Mouse (Mus musculus) cortical plate, adult 2 months (tissue): Measurements from ENCODE around the gene Rps26.
A peak's percentile ranks its signal among the peaks of the same experiment; 100 is the strongest.

Experiments used
- CTCF ChIP-seq: fragments of 200-500 bp; IDR thresholded peaks from 2 replicates; pipeline ENCODE4 v1.5.1; 2011; ENCODE audit warnings: mild to moderate bottlenecking, control low read depth, low read length; ENCODE audit not compliant: insufficient read depth; ENCODE audit errors: extremely low read depth
- POLR2A ChIP-seq: fragments of 200-500 bp; IDR thresholded peaks from 2 replicates; pipeline ENCODE4 v1.6.1; 2011; ENCODE audit warnings: mild to moderate bottlenecking, low read length, control low read depth; ENCODE audit not compliant: insufficient read depth; ENCODE audit errors: extremely low read depth

DNA sequence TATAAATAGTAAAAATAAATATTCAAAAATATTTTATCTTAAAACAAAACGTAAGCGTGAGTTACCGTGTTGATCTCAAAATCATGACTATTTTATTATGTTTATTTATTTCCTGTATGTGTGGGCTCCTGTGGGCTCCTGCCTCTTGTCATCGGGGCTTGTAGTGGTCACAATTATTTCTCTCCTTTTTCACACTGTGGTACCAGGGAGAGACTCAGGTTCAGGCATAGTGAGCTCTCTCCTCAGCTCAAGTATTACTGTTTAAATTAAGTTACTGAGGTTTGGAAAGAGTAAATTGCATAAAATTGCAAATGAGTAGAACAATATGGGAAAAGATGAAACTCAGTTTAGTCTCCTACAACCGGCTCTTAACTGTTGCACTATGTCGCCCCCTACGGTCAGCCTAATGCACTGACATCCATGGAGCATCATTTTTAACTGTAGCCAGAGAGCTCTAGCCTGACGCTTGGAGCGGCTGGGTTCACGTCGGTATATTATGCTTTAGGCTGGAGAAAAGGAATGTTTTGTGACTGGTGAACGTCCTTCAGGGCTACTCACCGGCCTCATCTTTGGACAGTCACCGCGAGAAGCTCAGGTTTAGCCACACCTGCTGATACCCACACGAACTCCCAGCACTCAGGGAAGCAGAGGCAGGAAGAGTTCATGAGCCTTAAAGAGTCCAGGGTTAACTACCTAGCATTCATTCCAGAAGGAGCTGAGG, 14.0 kb downstream of the Rps26 start:
- TF ChIP-seq CTCF (peak; percentile 91), POLR2A (no peak)
